Mouse (Mus musculus): ENCODE data around the gene Acss1. TPM values are rescaled to one million over a fixed set of nuclear protein-coding genes. Genes with fewer than 3 reads are reported as not detected.

Gene Acss1
- polyA plus RNA-seq, 1 experiment: 151 TPM

DNA sequence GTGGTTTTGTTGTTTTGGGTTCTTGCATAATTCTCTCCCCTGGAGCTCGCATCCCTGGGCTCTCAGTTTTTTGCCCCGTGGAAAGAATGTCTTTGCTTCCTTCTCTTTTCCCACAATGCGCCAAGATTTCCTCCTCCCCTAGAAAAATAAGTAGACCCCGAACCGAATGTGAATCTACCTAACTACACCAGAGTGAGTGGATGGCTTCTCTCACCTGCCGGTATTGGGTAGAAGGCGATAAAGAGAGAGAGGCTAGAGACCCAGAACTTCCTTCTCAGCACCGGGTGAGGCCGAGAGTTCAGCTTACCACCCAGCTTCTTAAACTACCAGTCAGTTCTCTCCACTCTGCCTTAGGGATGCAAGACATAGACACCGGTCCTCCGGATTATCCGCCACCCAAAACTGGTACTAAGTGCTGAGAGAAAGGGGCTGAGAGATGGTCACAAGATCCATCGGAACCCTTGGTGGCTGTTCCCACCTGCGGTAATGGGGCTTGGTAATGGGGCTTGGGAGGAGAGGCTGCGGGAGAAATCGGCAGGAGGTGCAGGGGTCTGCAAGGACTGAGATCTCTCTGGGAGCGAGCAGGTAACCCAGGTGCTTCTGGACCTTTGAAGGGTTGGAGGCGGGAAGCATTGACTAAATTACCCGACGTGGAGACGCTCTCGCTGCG is 19.7 kb upstream of the Acss1 start:
- Histone ChIP-seq H3K27ac (ENCODE audit: insufficient read depth, low read depth, low read length) (no peak overlapping the region), H3K4me1 (ENCODE audit: control insufficient read depth, insufficient read depth, insufficient read length, low read length) (peaks cover 3% of the 10 kb centered on the region; the same call in 1 of the 2 replicates), H3K4me3 (ENCODE audit: low read depth, low read length) (0 out of 2 replicates have a peak overlapping the region, but pooled peaks have one; percentile 29), H3K27me3 (ENCODE audit: control insufficient read depth, insufficient read depth, low read length) (peaks cover 36% of the 10 kb centered on the region), H3K36me3 (ENCODE audit: control insufficient read depth, insufficient read depth, low read length) (no peaks in the 10 kb centered on the region)
- 4% methylated on average over 23 of the region's 23 CpGs for WGBS
- TF ChIP-seq POLR2A (IDR thresholded peaks at IDR 0.05; ENCODE audit: low read depth, low read length): no peak
- no peak for TF ChIP-seq CTCF (IDR thresholded peaks at IDR 0.05; ENCODE audit: extremely low read depth, insufficient read length, insufficient replicate concordance, low read depth, low read length)

DNA sequence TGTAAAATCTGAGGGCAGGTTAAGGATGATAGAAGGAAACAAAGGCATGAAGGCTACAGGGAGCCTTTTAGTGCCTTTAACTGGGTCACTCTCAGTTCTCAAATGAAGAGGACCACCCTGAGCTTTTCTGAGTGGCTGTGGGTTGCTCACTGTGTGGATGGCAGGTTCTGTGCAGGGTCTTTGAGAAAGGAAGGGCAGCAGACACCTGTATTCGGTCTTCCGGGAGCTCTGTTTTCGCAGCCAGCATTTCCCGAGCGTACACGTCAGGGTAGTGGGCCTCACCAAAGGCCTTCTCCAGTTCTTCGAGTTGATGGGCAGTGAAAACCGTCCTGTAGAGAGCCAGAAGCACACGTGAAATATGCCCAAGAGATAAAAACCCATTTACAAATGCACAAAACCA is 17.1 kb upstream of the Acss1 start:
- WGBS: 86% methylated on average over 9 of the region's 9 CpGs
- no peaks in the 10 kb centered on the region for H3K36me3 ChIP-seq (ENCODE audit: control insufficient read depth, insufficient read depth, low read length)
- H3K27ac ChIP-seq (ENCODE audit: insufficient read depth, low read depth, low read length): no peak overlapping the region
- TF ChIP-seq CTCF (IDR thresholded peaks at IDR 0.05; ENCODE audit: extremely low read depth, insufficient read length, insufficient replicate concordance, low read depth, low read length) (no peak), POLR2A (IDR thresholded peaks at IDR 0.05; ENCODE audit: low read depth, low read length) (no peak)
- peaks cover 3% of the 10 kb centered on the region; the same call in 1 of the 2 replicates for H3K4me1 ChIP-seq (ENCODE audit: control insufficient read depth, insufficient read depth, insufficient read length, low read length)
- H3K27me3 ChIP-seq (ENCODE audit: control insufficient read depth, insufficient read depth, low read length): peaks cover 31% of the 10 kb centered on the region
- no peak overlapping the region for H3K4me3 ChIP-seq (ENCODE audit: low read depth, low read length)

DNA sequence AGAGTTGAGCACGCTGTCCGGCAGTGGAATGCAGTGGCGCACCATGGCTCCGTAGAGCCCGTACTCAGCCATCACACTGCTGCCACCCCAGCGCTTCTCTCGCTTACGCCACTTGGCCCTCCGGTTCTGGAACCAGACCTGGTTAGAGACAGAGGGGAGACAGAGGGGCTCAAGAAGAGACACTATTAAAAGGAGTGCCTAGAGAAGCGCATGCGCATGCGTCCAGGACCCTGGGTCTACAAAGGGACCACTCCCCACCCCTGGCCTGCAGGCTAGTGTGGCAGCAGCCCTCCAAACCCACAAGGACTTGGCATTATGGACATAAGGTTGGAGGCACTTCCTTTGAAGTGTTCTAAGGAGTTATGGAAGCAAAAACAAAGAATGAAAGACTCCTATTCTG is 16.2 kb upstream of the Acss1 start:
- 87% methylated on average over 12 of the region's 12 CpGs for WGBS
- Histone ChIP-seq H3K4me3 (ENCODE audit: low read depth, low read length) (no peak overlapping the region), H3K4me1 (ENCODE audit: control insufficient read depth, insufficient read depth, insufficient read length, low read length) (peaks cover 3% of the 10 kb centered on the region; the same call in 1 of the 2 replicates), H3K27me3 (ENCODE audit: control insufficient read depth, insufficient read depth, low read length) (peaks cover 22% of the 10 kb centered on the region), H3K36me3 (ENCODE audit: control insufficient read depth, insufficient read depth, low read length) (no peaks in the 10 kb centered on the region), H3K27ac (ENCODE audit: insufficient read depth, low read depth, low read length) (no peak overlapping the region)
- TF ChIP-seq POLR2A (IDR thresholded peaks at IDR 0.05; ENCODE audit: low read depth, low read length) (no peak), CTCF (IDR thresholded peaks at IDR 0.05; ENCODE audit: extremely low read depth, insufficient read length, insufficient replicate concordance, low read depth, low read length) (no peak)

DNA sequence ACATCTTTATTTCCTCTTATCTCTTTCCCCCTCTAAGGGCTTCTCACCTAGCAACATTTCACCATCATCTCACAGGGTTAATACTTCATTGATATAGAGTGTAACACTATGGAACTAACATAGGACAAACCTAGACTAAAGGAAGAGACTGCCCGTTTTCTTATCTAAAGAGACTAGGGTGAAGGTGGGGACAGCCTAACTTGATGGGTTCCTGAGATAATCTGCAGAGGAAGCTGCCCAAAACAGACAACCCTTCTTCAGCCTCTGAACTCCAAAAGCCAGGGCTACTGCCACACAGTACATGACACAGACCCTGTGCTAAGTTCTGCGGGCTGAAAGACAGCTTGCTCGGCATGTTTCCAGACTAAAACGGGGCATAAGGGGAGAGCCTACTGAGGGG is 13.3 kb upstream of the Acss1 start:
- WGBS: 50% methylated on average over 4 of the region's 4 CpGs
- TF ChIP-seq POLR2A (IDR thresholded peaks at IDR 0.05; ENCODE audit: low read depth, low read length) (no peak), CTCF (IDR thresholded peaks at IDR 0.05; ENCODE audit: extremely low read depth, insufficient read length, insufficient replicate concordance, low read depth, low read length) (no peak)

DNA sequence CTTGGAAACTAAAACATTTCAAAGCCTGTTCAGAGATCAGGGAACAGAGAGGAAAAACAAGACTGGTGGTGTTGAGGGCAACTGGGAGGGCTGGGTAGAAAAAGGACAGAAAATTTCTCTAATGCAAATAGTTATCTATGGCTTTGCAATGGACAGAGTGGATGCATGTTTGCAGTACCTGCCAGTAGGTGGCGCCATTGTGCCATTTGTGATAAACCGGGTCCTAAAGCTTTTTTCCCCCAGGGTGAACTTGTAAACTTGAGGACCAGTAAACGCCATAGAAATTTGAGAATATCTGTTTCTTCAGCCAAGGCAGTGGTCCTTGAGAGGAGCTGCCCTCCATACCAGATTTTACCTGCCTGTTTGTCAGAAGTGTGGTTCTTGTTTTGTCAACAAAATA is 10.1 kb upstream of the Acss1 start:
- Histone ChIP-seq H3K36me3 (ENCODE audit: control insufficient read depth, insufficient read depth, low read length) (no peaks in the 10 kb centered on the region), H3K4me1 (ENCODE audit: control insufficient read depth, insufficient read depth, insufficient read length, low read length) (no peaks in the 10 kb centered on the region), H3K27me3 (ENCODE audit: control insufficient read depth, insufficient read depth, low read length) (no peaks in the 10 kb centered on the region), H3K4me3 (ENCODE audit: low read depth, low read length) (no peak overlapping the region), H3K27ac (ENCODE audit: insufficient read depth, low read depth, low read length) (no peak overlapping the region)
- 2% methylated on average over 3 of the region's 3 CpGs for WGBS
- TF ChIP-seq CTCF (IDR thresholded peaks at IDR 0.05; ENCODE audit: extremely low read depth, insufficient read length, insufficient replicate concordance, low read depth, low read length) (no peak), POLR2A (IDR thresholded peaks at IDR 0.05; ENCODE audit: low read depth, low read length) (no peak)

More for the DNA sequence above, 13.3 kb upstream of the Acss1 start:
- H3K27me3 ChIP-seq (ENCODE audit: control insufficient read depth, insufficient read depth, low read length): 0 out of 2 replicates have a peak, but pooled peaks cover 2% of the 10 kb centered on the region
- no peaks in the 10 kb centered on the region for H3K4me1 ChIP-seq (ENCODE audit: control insufficient read depth, insufficient read depth, insufficient read length, low read length)
- H3K4me3 ChIP-seq (ENCODE audit: low read depth, low read length): no peak overlapping the region
- H3K27ac ChIP-seq (ENCODE audit: insufficient read depth, low read depth, low read length): no peak overlapping the region
- no peaks in the 10 kb centered on the region for H3K36me3 ChIP-seq (ENCODE audit: control insufficient read depth, insufficient read depth, low read length)

DNA sequence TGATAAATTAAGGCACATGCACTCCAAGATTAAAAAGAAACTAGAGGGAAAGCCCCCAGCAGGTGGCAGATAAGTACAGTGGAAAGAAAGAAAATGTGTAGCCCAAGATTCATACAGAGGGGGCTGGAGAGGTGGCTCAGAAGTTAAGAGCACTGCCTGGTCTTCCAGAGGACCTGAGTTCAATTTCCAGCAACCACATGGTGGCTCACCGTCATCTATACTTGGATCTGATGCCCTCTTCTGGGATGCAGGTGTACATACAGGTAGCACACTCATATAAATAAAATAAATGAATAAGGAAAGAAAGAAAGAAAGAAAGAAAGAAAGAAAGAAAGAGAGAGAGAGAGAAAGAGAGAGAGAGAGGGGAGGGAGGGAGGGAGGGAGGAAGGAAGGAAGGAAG is 7.2 kb upstream of the Acss1 start:
- no peak for TF ChIP-seq POLR2A (IDR thresholded peaks at IDR 0.05; ENCODE audit: low read depth, low read length)
- no peak for TF ChIP-seq CTCF (IDR thresholded peaks at IDR 0.05; ENCODE audit: extremely low read depth, insufficient read length, insufficient replicate concordance, low read depth, low read length)
- H3K27me3 ChIP-seq (ENCODE audit: control insufficient read depth, insufficient read depth, low read length): no peaks in the 10 kb centered on the region
- no peak overlapping the region for H3K27ac ChIP-seq (ENCODE audit: insufficient read depth, low read depth, low read length)
- 14% methylated on average over 1 of the region's 1 CpGs for WGBS
- H3K36me3 ChIP-seq (ENCODE audit: control insufficient read depth, insufficient read depth, low read length): no peaks in the 10 kb centered on the region
- H3K4me3 ChIP-seq (ENCODE audit: low read depth, low read length): no peak overlapping the region
- H3K4me1 ChIP-seq (ENCODE audit: control insufficient read depth, insufficient read depth, insufficient read length, low read length): no peaks in the 10 kb centered on the region

DNA sequence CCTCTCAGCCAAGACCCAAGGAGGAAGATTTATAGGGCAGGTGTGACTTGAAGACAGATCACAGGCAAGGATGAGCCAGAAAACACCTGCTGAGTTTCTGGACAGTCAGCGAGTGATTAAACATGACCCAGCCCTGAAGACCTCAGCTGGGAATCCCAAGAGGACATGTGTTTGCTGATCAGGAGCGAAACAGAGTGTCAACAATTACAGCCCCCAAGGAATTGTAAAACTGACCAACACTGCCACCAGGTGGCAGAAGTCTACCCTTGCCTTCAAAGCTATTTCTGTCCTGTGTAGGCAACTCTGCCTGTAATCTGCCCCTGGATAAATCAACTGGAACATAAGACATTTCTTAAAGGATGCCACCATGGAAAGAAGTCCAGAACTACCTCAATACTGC is 6.6 kb upstream of the Acss1 start:
- H3K36me3 ChIP-seq (ENCODE audit: control insufficient read depth, insufficient read depth, low read length): no peaks in the 10 kb centered on the region
- TF ChIP-seq CTCF (IDR thresholded peaks at IDR 0.05; ENCODE audit: extremely low read depth, insufficient read length, insufficient replicate concordance, low read depth, low read length): peak; percentile 63; the same call in 1 of the 2 replicates
- no peak for TF ChIP-seq POLR2A (IDR thresholded peaks at IDR 0.05; ENCODE audit: low read depth, low read length)
- no peak overlapping the region for H3K27ac ChIP-seq (ENCODE audit: insufficient read depth, low read depth, low read length)
- no peak overlapping the region for H3K4me3 ChIP-seq (ENCODE audit: low read depth, low read length)
- no peaks in the 10 kb centered on the region for H3K27me3 ChIP-seq (ENCODE audit: control insufficient read depth, insufficient read depth, low read length)
- H3K4me1 ChIP-seq (ENCODE audit: control insufficient read depth, insufficient read depth, insufficient read length, low read length): peaks cover 3% of the 10 kb centered on the region; the same call in 1 of the 2 replicates
- WGBS: 3% methylated on average over 2 of the region's 2 CpGs
